Mouse (Mus musculus): ENCODE data around the gene Nhlh1. TPM values are rescaled to one million over a fixed set of nuclear protein-coding genes. Genes with fewer than 3 reads are reported as not detected.

Nhlh1 gene
- not detected for total RNA-seq (2023)

GRCm38 (mm10) chr1:172057491-172057921 is at the start of gene Nhlh1:
Gene Nhlh1 (minus strand): TSS chr1:172057573.

GRCm38 (mm10) chr1:172082101-172082898 is 24.9 kb upstream of the Nhlh1 start, which contains the start of the genes Copa and Ncstn:
Gene Copa (plus strand): TSS chr1:172082529.
Gene Ncstn (minus strand): TSS chr1:172082795.

GRCm38 (mm10) chr1:172028394-172029275 is 28.7 kb downstream of the Nhlh1 start, which contains the start of gene Vangl2:
Gene Vangl2 (minus strand): TSS chr1:172028444.

Other genes starting within 250 kb of the Nhlh1 start
- 128 TPM for gene Cd84, start 217.9 kb downstream of the Nhlh1 start, total RNA-seq (2023)
- 21.2 TPM for gene Gm10521, start 161.9 kb downstream of the Nhlh1 start, total RNA-seq (2023)
- 130 TPM for gene Slamf6, start 140.1 kb downstream of the Nhlh1 start, total RNA-seq (2023)
- gene Vangl2, start 29.1 kb downstream of the Nhlh1 start, total RNA-seq (2023), result 2.1 TPM
- gene Copa, start 25.0 kb upstream of the Nhlh1 start, total RNA-seq (2023), result 137 TPM
- 78.6 TPM for gene Ncstn, start 25.2 kb upstream of the Nhlh1 start, total RNA-seq (2023)
- gene Pex19, start 69.2 kb upstream of the Nhlh1 start, total RNA-seq (2023), result 45.9 TPM
- 112 TPM for gene Dcaf8, start 90.5 kb upstream of the Nhlh1 start, total RNA-seq (2023)
- gene Pea15a, start 149.2 kb upstream of the Nhlh1 start, total RNA-seq (2023), result 60.4 TPM
- gene Casq1, start 162.3 kb upstream of the Nhlh1 start, total RNA-seq (2023), result not detected
- gene Atp1a4, start 200.8 kb upstream of the Nhlh1 start, total RNA-seq (2023), result not detected
- gene Igsf8, start 204.1 kb upstream of the Nhlh1 start, total RNA-seq (2023), result 29.2 TPM
- 0.18 TPM for gene Atp1a2, start 240.5 kb upstream of the Nhlh1 start, total RNA-seq (2023)

Data from CD4-positive naive resting alpha-beta T cell, adult 57 days (primary cell).